Mouse (Mus musculus) cortical plate, adult 2 months (tissue): ENCODE measurements around the gene Aspa.

Experiments
- CTCF ChIP-seq: fragments of 200-500 bp; IDR thresholded peaks from 2 replicates; pipeline ENCODE4 v1.5.1; 2011; ENCODE audit warnings: mild to moderate bottlenecking, control low read depth, low read length; ENCODE audit not compliant: insufficient read depth; ENCODE audit errors: extremely low read depth
- POLR2A ChIP-seq: fragments of 200-500 bp; IDR thresholded peaks from 2 replicates; pipeline ENCODE4 v1.6.1; 2011; ENCODE audit warnings: mild to moderate bottlenecking, low read length, control low read depth; ENCODE audit not compliant: insufficient read depth; ENCODE audit errors: extremely low read depth

DNA sequence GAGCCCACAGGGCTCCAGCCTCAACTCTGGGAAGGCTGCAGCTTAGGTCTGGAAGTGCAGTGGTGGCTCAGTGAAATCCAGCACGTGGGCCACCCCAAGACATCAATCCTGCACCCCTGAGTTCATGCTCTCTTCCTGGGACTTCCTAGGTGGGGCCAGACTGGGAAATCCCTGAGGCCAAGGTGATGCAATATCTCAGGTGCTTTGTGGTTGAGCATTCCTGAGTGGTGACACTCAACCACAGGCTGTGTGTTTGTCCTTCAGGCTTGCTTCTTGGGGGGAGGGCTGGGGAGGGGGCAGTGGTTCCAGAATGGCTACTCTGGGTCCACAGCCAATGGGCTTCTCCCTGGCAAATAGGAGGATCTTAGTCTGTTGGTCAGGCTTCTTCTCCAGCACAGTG, 45.5 kb downstream of the Aspa start:
- TF ChIP-seq CTCF: no peak
- TF ChIP-seq POLR2A: no peak
